Mouse (Mus musculus) cerebellum, adult 2 months (tissue): ENCODE data around the gene Polm.

ENCODE experiments used
- CTCF ChIP-seq: fragments of 200-500 bp; IDR thresholded peaks from 2 replicates; pipeline ENCODE4 v1.5.1; 2011; ENCODE audit warnings: low read depth, mild to moderate bottlenecking, control low read depth, low read length, moderate library complexity, borderline replicate concordance; ENCODE audit not compliant: insufficient read depth
- POLR2A ChIP-seq: fragments of 200-500 bp; IDR thresholded peaks from 2 replicates; pipeline ENCODE4 v1.6.1; 2011; ENCODE audit warnings: low read length, control low read depth, borderline replicate concordance; ENCODE audit not compliant: insufficient read depth

GRCm38 (mm10) chr11:5785732-5786131, 52.1 kb downstream of the Polm start:
- TF ChIP-seq POLR2A, result no peak
- TF ChIP-seq CTCF, result no peak
